Mouse (Mus musculus): ENCODE data around the gene Fhod1.
A peak's percentile ranks its signal among the peaks of the same experiment; 100 is the strongest.

Gene Fhod1

GRCm38 (mm10) chr8:105313622-105314402 lies 33.9 kb downstream of the Fhod1 start:
- no peak for DNase-seq

GRCm38 (mm10) chr8:105312891-105313481 lies 34.8 kb downstream of the Fhod1 start:
- no peak for DNase-seq

- DNase-seq: no peak
Measured at GRCm38 (mm10) chr8:105311718-105312117, 36.0 kb downstream of the Fhod1 start.

GRCm38 (mm10) chr8:105310118-105310517 lies 37.6 kb downstream of the Fhod1 start:
- DNase-seq: no peak

- no peak for DNase-seq
Measured at GRCm38 (mm10) chr8:105309142-105309847, 38.5 kb downstream of the Fhod1 start.

GRCm38 (mm10) chr8:105308428-105308827 lies 39.3 kb downstream of the Fhod1 start:
- no peak for DNase-seq

- DNase-seq: no peak
Measured at GRCm38 (mm10) chr8:105307670-105308069, 40.1 kb downstream of the Fhod1 start.

- no peak for DNase-seq
Measured at GRCm38 (mm10) chr8:105306146-105306691, 41.5 kb downstream of the Fhod1 start.

GRCm38 (mm10) chr8:105305211-105306145 lies 42.3 kb downstream of the Fhod1 start, which contains the start of gene Elmo3:
Gene Elmo3, plus strand, starts transcription at chr8:105305601.
- DNase-seq: peak; percentile 62

- no peak for DNase-seq
Measured at GRCm38 (mm10) chr8:105304325-105305210, 43.2 kb downstream of the Fhod1 start.

- DNase-seq: no peak
Measured at GRCm38 (mm10) chr8:105303874-105304273, 43.9 kb downstream of the Fhod1 start.

- no peak for DNase-seq
Measured at GRCm38 (mm10) chr8:105303396-105303795, 44.4 kb downstream of the Fhod1 start.

GRCm38 (mm10) chr8:105299962-105300361 lies 47.8 kb downstream of the Fhod1 start:
- no peak for DNase-seq

GRCm38 (mm10) chr8:105298351-105299252 lies 49.2 kb downstream of the Fhod1 start:
- peak; percentile 58 for DNase-seq

- peak; percentile 89 for DNase-seq
Measured at GRCm38 (mm10) chr8:105297511-105298192, 50.1 kb downstream of the Fhod1 start, which contains the start of gene E2f4. Gene E2f4, plus strand, starts transcription at chr8:105297663.

GRCm38 (mm10) chr8:105295895-105296573 lies 51.7 kb downstream of the Fhod1 start, which contains the start of gene Exoc3l:
Gene Exoc3l, minus strand, starts transcription at chr8:105296101.
- DNase-seq: peak; percentile 31

GRCm38 (mm10) chr8:105295256-105295655 lies 52.5 kb downstream of the Fhod1 start:
- no peak for DNase-seq

GRCm38 (mm10) chr8:105294776-105295175 lies 53.0 kb downstream of the Fhod1 start:
- no peak for DNase-seq

GRCm38 (mm10) chr8:105293405-105293804 lies 54.3 kb downstream of the Fhod1 start:
- DNase-seq: no peak
